Mouse (Mus musculus): ENCODE data around the gene Krtap5-4. TPM values are rescaled to one million over a fixed set of nuclear protein-coding genes. Genes with fewer than 3 reads are reported as not detected.
"Not testable (repeated sequence)": the region's sequence is repeated elsewhere in the genome, so short reads cannot be mapped to it uniquely, and the experiment has no call there.

The Krtap5-4 gene
- polyA plus RNA-seq, 1 experiment from 2014 or later: not detected

GRCm38 (mm10) chr7:142285130-142285835 lies 18.1 kb upstream of the Krtap5-4 start:
- Histone ChIP-seq H3K4me1 (replicated peaks; ENCODE audit: control insufficient read depth, insufficient read depth, low read length) (0 out of 2 replicates have a peak, but pooled peaks cover 6% of the 10 kb centered on the region), H3K27me3 (ENCODE audit: control insufficient read depth, insufficient read depth, low read length) (peaks cover 4% of the 10 kb centered on the region; the same call in 1 of the 2 replicates), H3K9ac (ENCODE audit: low read length) (peak overlapping the region; percentile 73; the same call in 1 of the 2 replicates), H3K4me3 (ENCODE audit: low read depth, low read length) (peak overlapping the region; percentile 53), H3K36me3 (ENCODE audit: control insufficient read depth, insufficient read depth, low read length) (no peaks in the 10 kb centered on the region), H3K27ac (ENCODE audit: low read depth, low read length) (no peak overlapping the region), H3K9me3 (ENCODE audit: control insufficient read depth, low read length) (no peaks in the 10 kb centered on the region), H3K4me2 (ENCODE audit: low read depth, low read length, severe bottlenecking) (peak overlapping the region; percentile 86)
- ATAC-seq (replicated peaks; ENCODE audit: low FRiP score) (peak; percentile 49), DNase-seq (ENCODE audit: low spot score) (peak; percentile 66)
- WGBS: 18% methylated on average over 23 of the region's 23 CpGs

- not testable (repeated sequence) for H3K27me3 ChIP-seq (ENCODE audit: control insufficient read depth, insufficient read depth, low read length); DNase-seq (ENCODE audit: low spot score); H3K4me1 ChIP-seq (replicated peaks; ENCODE audit: control insufficient read depth, insufficient read depth, low read length); H3K36me3 ChIP-seq (ENCODE audit: control insufficient read depth, insufficient read depth, low read length); ATAC-seq (replicated peaks; ENCODE audit: low FRiP score); H3K27ac ChIP-seq (ENCODE audit: low read depth, low read length); H3K4me2 ChIP-seq (ENCODE audit: low read depth, low read length, severe bottlenecking); H3K9ac ChIP-seq (ENCODE audit: low read length); H3K9me3 ChIP-seq (ENCODE audit: control insufficient read depth, low read length); H3K4me3 ChIP-seq (ENCODE audit: low read depth, low read length)
- 79% methylated on average over 9 of the region's 9 CpGs for WGBS
Measured at GRCm38 (mm10) chr7:142285910-142286612, 17.3 kb upstream of the Krtap5-4 start.

- not testable (repeated sequence) for H3K27ac ChIP-seq (ENCODE audit: low read depth, low read length); H3K4me2 ChIP-seq (ENCODE audit: low read depth, low read length, severe bottlenecking); H3K9ac ChIP-seq (ENCODE audit: low read length); H3K27me3 ChIP-seq (ENCODE audit: control insufficient read depth, insufficient read depth, low read length); ATAC-seq (replicated peaks; ENCODE audit: low FRiP score); H3K9me3 ChIP-seq (ENCODE audit: control insufficient read depth, low read length); H3K36me3 ChIP-seq (ENCODE audit: control insufficient read depth, insufficient read depth, low read length); H3K4me3 ChIP-seq (ENCODE audit: low read depth, low read length); H3K4me1 ChIP-seq (replicated peaks; ENCODE audit: control insufficient read depth, insufficient read depth, low read length)
- whole genome bisulfite sequencing: 0% methylated on average over 2 of the region's 2 CpGs
- peak; percentile 64 for DNase-seq (ENCODE audit: low spot score)
Measured at GRCm38 (mm10) chr7:142293851-142294250, 9.5 kb upstream of the Krtap5-4 start.

- H3K27ac ChIP-seq (ENCODE audit: low read depth, low read length): no peak overlapping the region
- no peak overlapping the region for H3K4me3 ChIP-seq (ENCODE audit: low read depth, low read length)
- no peaks in the 10 kb centered on the region for H3K4me1 ChIP-seq (replicated peaks; ENCODE audit: control insufficient read depth, insufficient read depth, low read length)
- no peak for DNase-seq (ENCODE audit: low spot score)
- no peaks in the 10 kb centered on the region for H3K27me3 ChIP-seq (ENCODE audit: control insufficient read depth, insufficient read depth, low read length)
- H3K4me2 ChIP-seq (ENCODE audit: low read depth, low read length, severe bottlenecking): no peak overlapping the region
- H3K9ac ChIP-seq (ENCODE audit: low read length): no peak overlapping the region
- no peaks in the 10 kb centered on the region for H3K36me3 ChIP-seq (ENCODE audit: control insufficient read depth, insufficient read depth, low read length)
- no peak for ATAC-seq (replicated peaks; ENCODE audit: low FRiP score)
- no peaks in the 10 kb centered on the region for H3K9me3 ChIP-seq (ENCODE audit: control insufficient read depth, low read length)
Measured at GRCm38 (mm10) chr7:142295418-142295817, 7.9 kb upstream of the Krtap5-4 start.

GRCm38 (mm10) chr7:142296108-142296507 lies 7.2 kb upstream of the Krtap5-4 start:
- not testable (repeated sequence) for DNase-seq (ENCODE audit: low spot score); H3K4me3 ChIP-seq (ENCODE audit: low read depth, low read length); H3K36me3 ChIP-seq (ENCODE audit: control insufficient read depth, insufficient read depth, low read length); H3K4me2 ChIP-seq (ENCODE audit: low read depth, low read length, severe bottlenecking); H3K4me1 ChIP-seq (replicated peaks; ENCODE audit: control insufficient read depth, insufficient read depth, low read length); H3K27ac ChIP-seq (ENCODE audit: low read depth, low read length); H3K27me3 ChIP-seq (ENCODE audit: control insufficient read depth, insufficient read depth, low read length); H3K9ac ChIP-seq (ENCODE audit: low read length); ATAC-seq (replicated peaks; ENCODE audit: low FRiP score); H3K9me3 ChIP-seq (ENCODE audit: control insufficient read depth, low read length)
- 43% methylated on average over 4 of the region's 4 CpGs for WGBS

- not testable (repeated sequence) for H3K9me3 ChIP-seq (ENCODE audit: control insufficient read depth, low read length); DNase-seq (ENCODE audit: low spot score); H3K4me2 ChIP-seq (ENCODE audit: low read depth, low read length, severe bottlenecking); H3K27ac ChIP-seq (ENCODE audit: low read depth, low read length); H3K9ac ChIP-seq (ENCODE audit: low read length); H3K27me3 ChIP-seq (ENCODE audit: control insufficient read depth, insufficient read depth, low read length); ATAC-seq (replicated peaks; ENCODE audit: low FRiP score); H3K4me1 ChIP-seq (replicated peaks; ENCODE audit: control insufficient read depth, insufficient read depth, low read length); H3K36me3 ChIP-seq (ENCODE audit: control insufficient read depth, insufficient read depth, low read length); H3K4me3 ChIP-seq (ENCODE audit: low read depth, low read length)
Measured at GRCm38 (mm10) chr7:142297018-142297417, 6.3 kb upstream of the Krtap5-4 start, which contains the start of gene Krtap5-1. Gene Krtap5-1, minus strand, starts transcription at chr7:142297118.

- ATAC-seq (replicated peaks; ENCODE audit: low FRiP score): not testable (repeated sequence)
- 86% methylated on average over 1 of the region's 1 CpGs for WGBS
Measured at GRCm38 (mm10) chr7:142303929-142304328, 580 bp downstream of the Krtap5-4 start.

GRCm38 (mm10) chr7:142314600-142315285 lies 11.4 kb downstream of the Krtap5-4 start:
- Histone ChIP-seq H3K4me2 (ENCODE audit: low read depth, low read length, severe bottlenecking) (no peak overlapping the region), H3K4me3 (ENCODE audit: low read depth, low read length) (no peak overlapping the region), H3K27me3 (ENCODE audit: control insufficient read depth, insufficient read depth, low read length) (no peaks in the 10 kb centered on the region), H3K27ac (ENCODE audit: low read depth, low read length) (no peak overlapping the region), H3K9ac (ENCODE audit: low read length) (no peak overlapping the region), H3K4me1 (replicated peaks; ENCODE audit: control insufficient read depth, insufficient read depth, low read length) (no peaks in the 10 kb centered on the region), H3K9me3 (ENCODE audit: control insufficient read depth, low read length) (no peaks in the 10 kb centered on the region), H3K36me3 (ENCODE audit: control insufficient read depth, insufficient read depth, low read length) (no peaks in the 10 kb centered on the region)
- ATAC-seq (replicated peaks; ENCODE audit: low FRiP score) (no peak), DNase-seq (ENCODE audit: low spot score) (no peak)
- 52% methylated on average over 5 of the region's 5 CpGs for WGBS

More at GRCm38 (mm10) chr7:142303929-142304328, 580 bp downstream of the Krtap5-4 start:
- not testable (repeated sequence) for H3K4me2 ChIP-seq (ENCODE audit: low read depth, low read length, severe bottlenecking); H3K27ac ChIP-seq (ENCODE audit: low read depth, low read length); H3K27me3 ChIP-seq (ENCODE audit: control insufficient read depth, insufficient read depth, low read length); H3K36me3 ChIP-seq (ENCODE audit: control insufficient read depth, insufficient read depth, low read length); H3K4me3 ChIP-seq (ENCODE audit: low read depth, low read length); H3K9ac ChIP-seq (ENCODE audit: low read length); H3K4me1 ChIP-seq (replicated peaks; ENCODE audit: control insufficient read depth, insufficient read depth, low read length); DNase-seq (ENCODE audit: low spot score); H3K9me3 ChIP-seq (ENCODE audit: control insufficient read depth, low read length)
